Mouse (Mus musculus): ENCODE results near the gene Gys1. TPM values are rescaled to one million over a fixed set of nuclear protein-coding genes. Genes with fewer than 3 reads are reported as not detected.

Gys1 gene
- total and polyA plus RNA-seq, 2 experiments from 2014 or later, result 12.0 to 19.7 TPM

- no peak overlapping the region for H3K4me2 ChIP-seq (ENCODE audit: low read depth, low read length, poor library complexity, severe bottlenecking)
- H3K4me1 ChIP-seq (ENCODE audit: insufficient read depth, low read length), result peaks cover 15% of the 10 kb centered on the region; the same call in 1 of the 2 replicates
- no peaks in the 10 kb centered on the region for H3K9me3 ChIP-seq (ENCODE audit: low read length)
- ATAC-seq (ENCODE audit: low FRiP score), result no peak
- peaks cover 11% of the 10 kb centered on the region; the same call in 1 of the 2 replicates for H3K36me3 ChIP-seq (ENCODE audit: insufficient read depth, low read length)
- H3K4me3 ChIP-seq (ENCODE audit: low read depth, low read length), result no peak overlapping the region
- H3K27ac ChIP-seq (ENCODE audit: low read depth, low read length), result no peak overlapping the region
- H3K27me3 ChIP-seq (ENCODE audit: insufficient read depth, low read length), result no peaks in the 10 kb centered on the region
- 0 out of 2 replicates have a peak overlapping the region, but pooled peaks have one; percentile 19 for H3K9ac ChIP-seq (replicated peaks; ENCODE audit: low read length, poor library complexity, severe bottlenecking)
- TF ChIP-seq CTCF (IDR thresholded peaks at IDR 0.05), result no peak
- no peak for DNase-seq (ENCODE audit: low spot score)
- WGBS, result 24% methylated on average over 6 of the region's 6 CpGs
Measured at GRCm38 (mm10) chr7:45437046-45437445, 2.4 kb downstream of the Gys1 start.

GRCm38 (mm10) chr7:45437521-45438276, 3.1 kb downstream of the Gys1 start, which contains the start of gene Ruvbl2:
TSS of gene Ruvbl2 (minus strand) at chr7:45438096.
- Histone ChIP-seq H3K27ac (ENCODE audit: low read depth, low read length) (no peak within 1 kb of the TSS), H3K9ac (replicated peaks; ENCODE audit: low read length, poor library complexity, severe bottlenecking) (0 out of 2 replicates have a peak within 1 kb of the TSS, but pooled peaks have one; percentile 19), H3K4me1 (ENCODE audit: insufficient read depth, low read length) (peaks cover 15% of the 10 kb centered on the region; the same call in 1 of the 2 replicates), H3K4me3 (ENCODE audit: low read depth, low read length) (no peak within 1 kb of the TSS), H3K36me3 (ENCODE audit: insufficient read depth, low read length) (peaks cover 10% of the 10 kb centered on the region), H3K4me2 (ENCODE audit: low read depth, low read length, poor library complexity, severe bottlenecking) (peak within 1 kb of the TSS; percentile 21), H3K9me3 (ENCODE audit: low read length) (no peaks in the 10 kb centered on the region), H3K27me3 (ENCODE audit: insufficient read depth, low read length) (no peaks in the 10 kb centered on the region)
- WGBS, result 25% methylated on average over 19 of the region's 19 CpGs
- TF ChIP-seq CTCF (IDR thresholded peaks at IDR 0.05), result peak; percentile 22; the same call in 1 of the 2 replicates
- DNase-seq (ENCODE audit: low spot score) (no peak), ATAC-seq (ENCODE audit: low FRiP score) (no peak)

GRCm38 (mm10) chr7:45443526-45444420, 9.1 kb downstream of the Gys1 start:
- Histone ChIP-seq H3K4me3 (ENCODE audit: low read depth, low read length) (no peak overlapping the region), H3K27me3 (ENCODE audit: insufficient read depth, low read length) (no peaks in the 10 kb centered on the region), H3K9ac (replicated peaks; ENCODE audit: low read length, poor library complexity, severe bottlenecking) (no peak overlapping the region), H3K27ac (ENCODE audit: low read depth, low read length) (no peak overlapping the region), H3K36me3 (ENCODE audit: insufficient read depth, low read length) (peaks cover 32% of the 10 kb centered on the region), H3K4me1 (ENCODE audit: insufficient read depth, low read length) (no peaks in the 10 kb centered on the region), H3K9me3 (ENCODE audit: low read length) (no peaks in the 10 kb centered on the region), H3K4me2 (ENCODE audit: low read depth, low read length, poor library complexity, severe bottlenecking) (no peak overlapping the region)
- DNase-seq (ENCODE audit: low spot score), result no peak
- 92% methylated on average over 22 of the region's 22 CpGs for WGBS
- TF ChIP-seq CTCF (IDR thresholded peaks at IDR 0.05), result no peak
- ATAC-seq (ENCODE audit: low FRiP score), result no peak

- H3K27ac ChIP-seq (ENCODE audit: low read depth, low read length), result no peak overlapping the region
- H3K4me2 ChIP-seq (ENCODE audit: low read depth, low read length, poor library complexity, severe bottlenecking), result no peak overlapping the region
- no peak for TF ChIP-seq CTCF (IDR thresholded peaks at IDR 0.05)
- no peaks in the 10 kb centered on the region for H3K27me3 ChIP-seq (ENCODE audit: insufficient read depth, low read length)
- no peak overlapping the region for H3K9ac ChIP-seq (replicated peaks; ENCODE audit: low read length, poor library complexity, severe bottlenecking)
- H3K4me3 ChIP-seq (ENCODE audit: low read depth, low read length), result no peak overlapping the region
- DNase-seq (ENCODE audit: low spot score) (no peak), ATAC-seq (ENCODE audit: low FRiP score) (no peak)
- H3K36me3 ChIP-seq (ENCODE audit: insufficient read depth, low read length), result peaks cover 23% of the 10 kb centered on the region
- no peaks in the 10 kb centered on the region for H3K9me3 ChIP-seq (ENCODE audit: low read length)
- no peaks in the 10 kb centered on the region for H3K4me1 ChIP-seq (ENCODE audit: insufficient read depth, low read length)
Measured at GRCm38 (mm10) chr7:45446589-45446988, 11.9 kb downstream of the Gys1 start.

GRCm38 (mm10) chr7:45447325-45447990, 12.8 kb downstream of the Gys1 start:
- Histone ChIP-seq H3K4me3 (ENCODE audit: low read depth, low read length) (no peak overlapping the region), H3K9me3 (ENCODE audit: low read length) (no peaks in the 10 kb centered on the region), H3K4me2 (ENCODE audit: low read depth, low read length, poor library complexity, severe bottlenecking) (no peak overlapping the region), H3K36me3 (ENCODE audit: insufficient read depth, low read length) (peaks cover 23% of the 10 kb centered on the region), H3K27ac (ENCODE audit: low read depth, low read length) (no peak overlapping the region), H3K9ac (replicated peaks; ENCODE audit: low read length, poor library complexity, severe bottlenecking) (no peak overlapping the region), H3K4me1 (ENCODE audit: insufficient read depth, low read length) (no peaks in the 10 kb centered on the region), H3K27me3 (ENCODE audit: insufficient read depth, low read length) (no peaks in the 10 kb centered on the region)
- WGBS, result 42% methylated on average over 11 of the region's 11 CpGs
- DNase-seq (ENCODE audit: low spot score), result peak; percentile 55
- ATAC-seq (ENCODE audit: low FRiP score), result no peak
- TF ChIP-seq CTCF (IDR thresholded peaks at IDR 0.05), result peak; percentile 70

Data from midbrain, postnatal 0 days (tissue).